Mouse (Mus musculus): ENCODE measurements at regions not wholly inside any gene's neighbourhood (a gene's known extent, or its start where the extent isn't known, plus 50 kb on each side); places are given as distances from the start of the nearest gene placed in this dataset.

GRCm38 (mm10) chr10:99459171-99459660, 196.2 kb downstream of the Dusp6 start:
- DNase-seq (ENCODE audit: extremely low spot score in 1 of 2, low spot score in 1 of 2): no peak

GRCm38 (mm10) chr10:99459823-99460361, 196.9 kb downstream of the Dusp6 start:
- peak in 1 of 2 experiments; percentile 51 for DNase-seq (ENCODE audit: extremely low spot score in 1 of 2, low spot score in 1 of 2)

GRCm38 (mm10) chr10:99460847-99461445, 197.9 kb downstream of the Dusp6 start:
- peak in 1 of 2 experiments; percentile 27 for DNase-seq (ENCODE audit: extremely low spot score in 1 of 2, low spot score in 1 of 2)

GRCm38 (mm10) chr10:99461446-99461966, 198.5 kb downstream of the Dusp6 start:
- DNase-seq (ENCODE audit: extremely low spot score in 1 of 2, low spot score in 1 of 2): no peak

GRCm38 (mm10) chr10:99466695-99467094, 203.7 kb downstream of the Dusp6 start:
- no peak for DNase-seq (ENCODE audit: extremely low spot score in 1 of 2, low spot score in 1 of 2)

GRCm38 (mm10) chr10:99467319-99467842, 204.3 kb downstream of the Dusp6 start:
- DNase-seq (ENCODE audit: extremely low spot score in 1 of 2, low spot score in 1 of 2): no peak

GRCm38 (mm10) chr10:99468971-99469370, 205.9 kb downstream of the Dusp6 start:
- no peak for DNase-seq (ENCODE audit: extremely low spot score in 1 of 2, low spot score in 1 of 2)

- no peak for DNase-seq (ENCODE audit: extremely low spot score in 1 of 2, low spot score in 1 of 2)
Measured at GRCm38 (mm10) chr10:99471832-99472497, 208.9 kb downstream of the Dusp6 start.

- no peak for DNase-seq (ENCODE audit: extremely low spot score in 1 of 2, low spot score in 1 of 2)
Measured at GRCm38 (mm10) chr10:99472806-99473205, 209.8 kb downstream of the Dusp6 start.

GRCm38 (mm10) chr10:99473758-99474157, 210.7 kb downstream of the Dusp6 start:
- DNase-seq (ENCODE audit: extremely low spot score in 1 of 2, low spot score in 1 of 2): no peak

GRCm38 (mm10) chr10:99474546-99474945, 211.5 kb downstream of the Dusp6 start:
- DNase-seq (ENCODE audit: extremely low spot score in 1 of 2, low spot score in 1 of 2): no peak

GRCm38 (mm10) chr10:99476214-99476613, 213.2 kb downstream of the Dusp6 start:
- DNase-seq (ENCODE audit: extremely low spot score in 1 of 2, low spot score in 1 of 2): no peak

- peak in 1 of 2 experiments; percentile 75 for DNase-seq (ENCODE audit: extremely low spot score in 1 of 2, low spot score in 1 of 2)
Measured at GRCm38 (mm10) chr10:99476776-99477175, 213.7 kb downstream of the Dusp6 start.

- peak; percentile 75 to 82 for DNase-seq (ENCODE audit: extremely low spot score in 1 of 2, low spot score in 1 of 2)
Measured at GRCm38 (mm10) chr10:99480573-99480972, 217.5 kb downstream of the Dusp6 start.

- no peak for DNase-seq (ENCODE audit: extremely low spot score in 1 of 2, low spot score in 1 of 2)
Measured at GRCm38 (mm10) chr10:99482009-99482408, 219.0 kb downstream of the Dusp6 start.

GRCm38 (mm10) chr10:99488195-99489080, 225.4 kb downstream of the Dusp6 start:
- no peak for DNase-seq (ENCODE audit: extremely low spot score in 1 of 2, low spot score in 1 of 2)

- DNase-seq (ENCODE audit: extremely low spot score in 1 of 2, low spot score in 1 of 2): no peak
Measured at GRCm38 (mm10) chr10:99511514-99512237, 247.8 kb downstream of the Csl start.

GRCm38 (mm10) chr10:99517944-99518343, 241.5 kb downstream of the Csl start:
- DNase-seq (ENCODE audit: extremely low spot score in 1 of 2, low spot score in 1 of 2): no peak

GRCm38 (mm10) chr10:99519479-99519878, 240.0 kb downstream of the Csl start:
- peak; percentile 48 to 73 for DNase-seq (ENCODE audit: extremely low spot score in 1 of 2, low spot score in 1 of 2)

- DNase-seq (ENCODE audit: extremely low spot score in 1 of 2, low spot score in 1 of 2): no peak
Measured at GRCm38 (mm10) chr10:99523817-99524216, 235.6 kb downstream of the Csl start.
